Mouse (Mus musculus) lung, adult 2 months (tissue): ENCODE results near the gene Kbtbd13.

Experiments used
- CTCF ChIP-seq: fragments of 200-500 bp; IDR thresholded peaks from 2 replicates; pipeline ENCODE4 v1.5.1; 2011; ENCODE audit warnings: mild to moderate bottlenecking, low read length, control low read depth; ENCODE audit not compliant: insufficient read depth
- POLR2A ChIP-seq: fragments of 200-500 bp; IDR thresholded peaks from 2 replicates; pipeline ENCODE4 v1.6.1; 2011; ENCODE audit warnings: low read depth, mild to moderate bottlenecking, control low read depth, low read length, borderline replicate concordance; ENCODE audit errors: extremely low read depth

- TF ChIP-seq CTCF (no peak), POLR2A (peak; percentile 85; the same call in 1 of the 2 replicates)
Observed at GRCm38 (mm10) chr9:65345854-65346475, 45.5 kb downstream of the Kbtbd13 start, which contains the start of gene Pdcd7.
